Comparison of ENCODE assay signal across 12 mouse cellular contexts in the genomic region with DNA sequence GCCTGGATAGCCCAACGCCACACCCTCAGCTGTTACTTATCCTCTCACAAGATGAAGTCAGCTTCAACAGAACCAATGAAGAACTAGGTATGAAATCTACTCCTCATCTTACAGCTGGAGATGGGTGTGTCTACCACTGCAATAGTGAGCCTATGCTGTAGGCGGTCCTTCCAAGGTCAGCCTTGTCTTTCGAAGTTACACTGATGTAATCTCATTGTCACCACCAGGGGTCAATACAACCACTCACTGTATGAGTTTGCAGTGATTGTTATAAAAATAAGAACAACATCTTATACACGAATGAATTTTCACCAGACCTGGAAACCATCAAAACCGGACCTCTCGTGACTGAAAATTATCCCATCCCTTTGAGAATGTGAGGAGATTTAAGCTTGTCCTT. TPM values are rescaled to one million over a fixed set of nuclear protein-coding genes. Genes with fewer than 3 reads are reported as not detected.
DNase-seq lines count a peak whose midpoint lies in the region; ATAC-seq and TF ChIP-seq lines count a peak whose summit lies in the region.
"Had no signal": no experiment of that assay in that cellular context is flagged by ENCODE, and none has a peak within 500 bp of the region (broad histone marks: within the 10 kb centered on the region; RNA-seq: fewer than 3 reads in every experiment).

No protein-coding gene starts in this region.

- peak; percentile 71 for TF ChIP-seq CTCF in forebrain, postnatal 0 days (IDR thresholded peaks at IDR 0.05; ENCODE audit: low read depth)

- H3K36me3 ChIP-seq in forebrain, postnatal 0 days (ENCODE audit: insufficient read depth) = no peaks in the 10 kb centered on the region
- H3K36me3 ChIP-seq in forebrain, embryonic 15.5 days = no peaks in the 10 kb centered on the region
- H3K36me3 ChIP-seq in kidney, embryonic 15.5 days = no peaks in the 10 kb centered on the region

- H3K27me3 ChIP-seq in forebrain, postnatal 0 days (ENCODE audit: insufficient read depth, low read length) = no peaks in the 10 kb centered on the region
- no peaks in the 10 kb centered on the region for H3K27me3 ChIP-seq in forebrain, embryonic 15.5 days
- H3K27me3 ChIP-seq in kidney, embryonic 15.5 days = no peaks in the 10 kb centered on the region

- no peak for DNase-seq in forebrain, postnatal 0 days
- DNase-seq in lung, postnatal 10 days = peak; percentile 30
- no peak for DNase-seq in lung, postnatal 14 days
- DNase-seq in ZHBTc4 (ENCODE audit: low read depth, low spot score) = peak; percentile 69
- peak; percentile 19 for DNase-seq in mesoderm, embryonic 11.5 days (ENCODE audit: low read depth, low spot score)
- no peak for DNase-seq in gastrocnemius, adult 18-20 months (ENCODE audit: low spot score)
- DNase-seq: thymus, adult 18-20 months had no signal

- H3K4me2 ChIP-seq in forebrain, postnatal 0 days (ENCODE audit: low read depth) = no peak overlapping the region
- H3K4me2 ChIP-seq in forebrain, embryonic 15.5 days (replicated peaks) = no peak overlapping the region
- no peak overlapping the region for H3K4me2 ChIP-seq in kidney, embryonic 15.5 days

- no peaks in the 10 kb centered on the region for H3K9me3 ChIP-seq in forebrain, postnatal 0 days (ENCODE audit: low read length)
- H3K9me3 ChIP-seq in forebrain, embryonic 15.5 days = no peaks in the 10 kb centered on the region
- H3K9me3 ChIP-seq in kidney, embryonic 15.5 days (replicated peaks) = no peaks in the 10 kb centered on the region

- no peaks in the 10 kb centered on the region for H3K4me1 ChIP-seq in forebrain, postnatal 0 days (ENCODE audit: insufficient read depth)
- H3K4me1 ChIP-seq in forebrain, embryonic 15.5 days = 0 out of 2 replicates have a peak, but pooled peaks cover 3% of the 10 kb centered on the region
- no peaks in the 10 kb centered on the region for H3K4me1 ChIP-seq in kidney, embryonic 15.5 days

- no peak overlapping the region for H3K9ac ChIP-seq in forebrain, postnatal 0 days
- H3K9ac ChIP-seq in forebrain, embryonic 15.5 days (replicated peaks) = no peak overlapping the region
- H3K9ac ChIP-seq in kidney, embryonic 15.5 days = no peak overlapping the region

- H3K4me3 ChIP-seq in forebrain, postnatal 0 days (ENCODE audit: low read depth, low read length) = no peak overlapping the region
- no peak overlapping the region for H3K4me3 ChIP-seq in forebrain, embryonic 15.5 days
- no peak overlapping the region for H3K4me3 ChIP-seq in kidney, embryonic 15.5 days (replicated peaks)
- H3K4me3 ChIP-seq: myocyte had no signal

- WGBS in forebrain, postnatal 0 days = 83% methylated on average over 6 of the region's 6 CpGs
- WGBS in forebrain, embryonic 15.5 days = 80% methylated on average over 6 of the region's 6 CpGs
- WGBS in kidney, embryonic 15.5 days = 77% methylated on average over 6 of the region's 6 CpGs

- peak; percentile 50 for ATAC-seq in forebrain, postnatal 0 days
- no peak for ATAC-seq in forebrain, embryonic 15.5 days (replicated peaks)
- ATAC-seq in kidney, embryonic 15.5 days (replicated peaks; ENCODE audit: low FRiP score) = no peak

- no peak overlapping the region for H3K27ac ChIP-seq in forebrain, postnatal 0 days (ENCODE audit: low read depth, low read length)
- no peak overlapping the region for H3K27ac ChIP-seq in forebrain, embryonic 15.5 days (replicated peaks)
- no peak overlapping the region for H3K27ac ChIP-seq in kidney, embryonic 15.5 days

RNA-seq across cellular contexts. Expression of a gene that starts 16.4 kb away (rescaled TPM):
- 0.14 TPM in 1 of 2 replicates, not detected in the other for total RNA-seq in forebrain, postnatal 0 days (2014; rRNA removed)
- not detected in 2 replicates for polyA plus RNA-seq in forebrain, postnatal 0 days (2015; fragmentation: Nextera tagmentation; extraction: Ambion mirVana)
- polyA plus RNA-seq in forebrain, embryonic 15.5 days (2015; fragmentation: Nextera tagmentation; extraction: Ambion mirVana) = not detected in 2 replicates
- 1,000 to 10,000 TPM; 1,267 to 1,509 TPM for total RNA-seq in gastrocnemius, adult 18-20 months (2021)
- 0.78 and 1.3 TPM in 2 replicates for polyA plus RNA-seq in kidney, embryonic 15.5 days (2015; fragmentation: Nextera tagmentation; extraction: Ambion mirVana)
- total RNA-seq: adrenal gland, postnatal 36 days; left cerebral cortex, postnatal 25 days had no signal

Comparison
In these comparisons a context has a peak if more than half of its experiments do, and no peak if none do; other contexts are left out.
1. DNase-seq: peak in lung, postnatal 10 days (single experiment), ZHBTc4 (single experiment) and mesoderm, embryonic 11.5 days (single experiment); none in forebrain, postnatal 0 days (single experiment), lung, postnatal 14 days (single experiment) and gastrocnemius, adult 18-20 months (single experiment).